Mouse (Mus musculus) small intestine, adult 2 months (tissue): ENCODE results near the gene Cdc45.

ENCODE experiments used
- CTCF ChIP-seq: fragments of 200-500 bp; IDR thresholded peaks from 2 replicates; pipeline ENCODE4 v1.5.1; 2012; ENCODE audit warnings: low read depth, mild to moderate bottlenecking, control low read depth, inconsistent platforms, low read length, moderate library complexity, mixed read lengths; ENCODE audit not compliant: insufficient replicate concordance, insufficient read length; ENCODE audit errors: extremely low read depth
- POLR2A ChIP-seq: fragments of 200-500 bp; IDR thresholded peaks from 2 replicates; pipeline ENCODE4 v1.6.1; 2012; ENCODE audit warnings: low read depth, mild to moderate bottlenecking, control low read depth, inconsistent platforms, low read length, moderate library complexity

DNA sequence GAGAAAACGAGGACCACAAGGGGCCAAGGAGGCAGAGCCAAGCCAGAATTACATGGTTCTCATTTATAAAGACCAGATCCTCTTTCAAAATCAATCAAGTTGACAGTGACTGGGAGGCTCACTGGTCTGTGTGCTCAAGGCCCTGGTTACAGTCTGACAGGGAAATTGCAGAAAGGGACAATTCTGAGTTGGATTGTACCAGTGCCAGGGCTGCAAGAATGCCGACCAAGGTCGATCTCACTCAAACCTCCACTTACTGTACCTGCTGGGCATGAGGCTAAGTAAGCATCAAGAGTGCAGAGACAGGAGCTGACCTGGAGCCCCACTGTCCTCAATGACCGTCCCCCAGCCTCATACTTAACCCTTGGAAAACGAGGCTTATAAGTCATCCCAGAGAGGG, 13.6 kb downstream of the Cdc45 start:
- TF ChIP-seq CTCF: no peak
- no peak for TF ChIP-seq POLR2A
